Mouse (Mus musculus) heart, embryonic 12.5 days (tissue): ENCODE measurements around the gene Ccdc78. TPM values are rescaled to one million over a fixed set of nuclear protein-coding genes. Genes with fewer than 3 reads are reported as not detected.
A peak's percentile ranks its signal among the peaks of the same experiment; 100 is the strongest.
"Not testable (repeated sequence)": the region's sequence is repeated elsewhere in the genome, so short reads cannot be mapped to it uniquely, and the experiment has no call there.

ENCODE experiments used
- ATAC-seq: fragments of 200-750 bp; cut with Nextera tagmentation; 2 replicates; pipeline ENCODE4 v1.8.0; 2017; ENCODE audit warnings: moderate TSS enrichment, moderate library complexity; ENCODE audit not compliant: insufficient number of reproducible peaks, low FRiP score
- H3K27ac ChIP-seq: fragments of 300-500 bp; sonication (generic); 2 replicates; pipeline ENCODE4 v1.5.1; 2016; ENCODE audit warnings: mild to moderate bottlenecking, moderate library complexity; ENCODE audit not compliant: poor library complexity, severe bottlenecking
- H3K27me3 ChIP-seq: fragments of 300-500 bp; sonication (generic); replicated peaks from 2 replicates; pipeline ENCODE4 v1.6.1; 2016; ENCODE audit warnings: mild to moderate bottlenecking, moderate library complexity
- H3K36me3 ChIP-seq: fragments of 300-500 bp; sonication (generic); 2 replicates; pipeline ENCODE4 v1.6.1; 2016; ENCODE audit warnings: mild to moderate bottlenecking, moderate library complexity
- H3K4me1 ChIP-seq: fragments of 300-500 bp; sonication (generic); replicated peaks from 2 replicates; pipeline ENCODE4 v1.6.1; 2016; ENCODE audit warnings: mild to moderate bottlenecking
- H3K4me2 ChIP-seq: fragments of 300-500 bp; sonication (generic); 2 replicates; pipeline ENCODE4 v1.6.1; 2016; ENCODE audit warnings: mild to moderate bottlenecking, moderate library complexity
- H3K4me3 ChIP-seq: fragments of 300-500 bp; sonication (generic); 2 replicates; pipeline ENCODE4 v1.5.1; 2016; ENCODE audit warnings: mild to moderate bottlenecking
- H3K9ac ChIP-seq: fragments of 300-500 bp; sonication (generic); 2 replicates; pipeline ENCODE4 v1.6.1; 2016; ENCODE audit warnings: mild to moderate bottlenecking, moderate library complexity
- H3K9me3 ChIP-seq: fragments of 300-500 bp; sonication (generic); replicated peaks from 2 replicates; pipeline ENCODE4 v1.6.1; 2016; ENCODE audit warnings: mild to moderate bottlenecking, moderate library complexity
- WGBS: fragments of 180-500 bp; shearing (Covaris S2); methylation state at CpG from one replicate; pipeline ENCODE4 v1.1.7; 2016; 5-methylcytosine and 5-hydroxymethylcytosine counted together
- polyA plus RNA-seq: library from polyadenylated mRNA; unstranded; fragments of >200 nt; fragmentation: Nextera tagmentation; extraction: Ambion mirVana; gene quantifications from 2 replicates; pipeline ENCODE4 v1.2.1, GENCODE M21; 2016

Gene Ccdc78
- 0.37 and 0.41 TPM in 2 replicates for polyA plus RNA-seq

DNA sequence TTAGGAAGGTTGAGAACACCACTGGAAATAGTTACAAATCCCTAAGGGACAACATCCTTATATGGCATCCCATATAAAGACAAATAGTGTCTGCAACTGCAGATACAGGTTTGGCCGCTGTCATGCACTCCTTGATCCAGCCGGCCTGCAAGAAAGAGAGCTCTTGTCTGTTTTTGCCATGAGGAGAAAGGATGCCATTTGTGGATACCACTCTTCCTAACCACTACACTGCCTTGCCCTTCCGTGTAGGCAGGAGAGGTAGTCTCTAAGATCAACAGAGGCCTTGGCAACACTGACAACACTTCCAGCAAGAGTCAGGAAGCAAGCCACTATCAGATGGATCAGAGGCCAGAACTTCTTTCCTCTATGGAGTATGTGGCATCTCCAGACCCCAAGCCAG, at the start of gene Ccdc78:
Gene Ccdc78 (plus strand): TSS at position 301 of the 400 bp plus-strand sequence.
- Histone ChIP-seq H3K4me2 (peak within 1 kb of the TSS; percentile 84), H3K27me3 (no peaks in the 10 kb centered on the region), H3K9ac (peak within 1 kb of the TSS; percentile 90), H3K27ac (peak within 1 kb of the TSS; percentile 90), H3K9me3 (no peaks in the 10 kb centered on the region), H3K36me3 (peaks cover 57% of the 10 kb centered on the region), H3K4me1 (peaks cover 32% of the 10 kb centered on the region), H3K4me3 (peak within 1 kb of the TSS; percentile 75)
- ATAC-seq: no peak
- 74% methylated on average over 3 of the region's 3 CpGs for WGBS

DNA sequence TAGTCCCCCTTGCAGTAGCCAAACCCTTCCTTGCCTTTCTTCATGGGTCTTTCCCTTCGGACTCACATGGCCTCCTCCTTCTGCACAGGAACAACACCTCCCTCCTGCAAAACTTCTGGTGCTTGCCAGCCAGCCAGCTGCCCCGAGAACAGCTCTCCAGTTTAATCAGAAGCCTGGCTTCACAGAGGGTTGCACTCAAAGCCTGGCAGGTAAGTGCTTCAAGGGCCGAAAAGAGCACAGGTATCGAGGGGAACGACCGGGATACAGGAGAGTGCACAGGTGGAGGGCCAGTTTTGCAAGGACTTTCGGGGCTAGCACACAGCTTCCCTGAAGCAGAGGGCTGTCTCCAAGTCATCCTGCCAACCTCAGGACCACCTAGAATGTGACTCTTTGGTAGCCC, 47.5 kb upstream of the Ccdc78 start:
- Histone ChIP-seq H3K27ac (no peak overlapping the region), H3K36me3 (no peaks in the 10 kb centered on the region), H3K4me2 (no peak overlapping the region), H3K4me3 (no peak overlapping the region), H3K4me1 (no peaks in the 10 kb centered on the region), H3K9me3 (no peaks in the 10 kb centered on the region), H3K9ac (no peak overlapping the region), H3K27me3 (peaks cover 35% of the 10 kb centered on the region)
- ATAC-seq: no peak
- 72% methylated on average over 7 of the region's 7 CpGs for WGBS

- not testable (repeated sequence) for ATAC-seq, H3K4me1 ChIP-seq, H3K9me3 ChIP-seq, H3K4me2 ChIP-seq, H3K36me3 ChIP-seq, H3K4me3 ChIP-seq, H3K27ac ChIP-seq, H3K9ac ChIP-seq
- WGBS: 69% methylated on average over 12 of the region's 12 CpGs
- peaks cover 48% of the 10 kb centered on the region for H3K27me3 ChIP-seq
These were observed 44.9 kb upstream of the Ccdc78 start for GRCm38 (mm10) chr17:25741471-25741870.

- Histone ChIP-seq H3K4me2 (no peak overlapping the region), H3K9ac (no peak overlapping the region), H3K9me3 (no peaks in the 10 kb centered on the region), H3K27me3 (peaks cover 43% of the 10 kb centered on the region), H3K4me3 (no peak overlapping the region), H3K27ac (no peak overlapping the region), H3K4me1 (no peaks in the 10 kb centered on the region), H3K36me3 (no peaks in the 10 kb centered on the region)
- 81% methylated on average over 9 of the region's 9 CpGs for WGBS
- ATAC-seq: no peak
These were observed 42.5 kb upstream of the Ccdc78 start for GRCm38 (mm10) chr17:25743831-25744230.

- no peaks in the 10 kb centered on the region for H3K4me1 ChIP-seq
- H3K4me2 ChIP-seq: no peak overlapping the region
- peaks cover 38% of the 10 kb centered on the region for H3K27me3 ChIP-seq
- ATAC-seq: no peak
- no peak overlapping the region for H3K27ac ChIP-seq
- no peak overlapping the region for H3K4me3 ChIP-seq
- H3K9me3 ChIP-seq: no peaks in the 10 kb centered on the region
- H3K9ac ChIP-seq: no peak overlapping the region
- WGBS: 71% methylated on average over 10 of the region's 10 CpGs
- H3K36me3 ChIP-seq: no peaks in the 10 kb centered on the region
These were observed 42.1 kb upstream of the Ccdc78 start for GRCm38 (mm10) chr17:25744311-25744710.

- no peaks in the 10 kb centered on the region for H3K9me3 ChIP-seq
- H3K4me3 ChIP-seq: no peak overlapping the region
- no peak overlapping the region for H3K27ac ChIP-seq
- peaks cover 12% of the 10 kb centered on the region for H3K4me1 ChIP-seq
- peaks cover 36% of the 10 kb centered on the region for H3K27me3 ChIP-seq
- H3K9ac ChIP-seq: no peak overlapping the region
- no peaks in the 10 kb centered on the region for H3K36me3 ChIP-seq
- H3K4me2 ChIP-seq: no peak overlapping the region
- ATAC-seq: no peak
- WGBS: 82% methylated on average over 4 of the region's 4 CpGs
These were observed 38.1 kb upstream of the Ccdc78 start for GRCm38 (mm10) chr17:25748238-25748637.

DNA sequence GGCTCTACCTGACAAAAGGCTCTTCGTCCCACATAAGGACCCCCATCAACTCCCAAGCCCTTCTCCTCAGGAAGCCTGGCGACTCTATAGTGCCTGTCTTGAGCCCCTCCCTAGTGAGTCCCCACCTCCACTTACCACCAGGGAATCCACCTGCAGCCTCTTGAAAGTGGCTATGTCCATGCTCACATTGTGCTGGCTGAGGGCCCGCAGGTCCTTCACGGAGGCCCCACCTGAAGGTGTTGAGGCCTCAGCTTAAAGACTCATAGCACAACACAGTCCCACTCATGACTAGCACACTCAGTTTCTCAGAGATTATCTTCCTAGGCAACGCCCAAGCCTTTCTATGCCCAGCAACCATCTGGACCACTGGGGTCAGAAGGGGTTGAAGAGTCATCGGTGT, 37.1 kb upstream of the Ccdc78 start:
- no peak for ATAC-seq
- Histone ChIP-seq H3K27ac (no peak overlapping the region), H3K27me3 (peaks cover 38% of the 10 kb centered on the region), H3K9ac (no peak overlapping the region), H3K36me3 (no peaks in the 10 kb centered on the region), H3K4me2 (no peak overlapping the region), H3K4me1 (peaks cover 12% of the 10 kb centered on the region), H3K9me3 (no peaks in the 10 kb centered on the region), H3K4me3 (no peak overlapping the region)
- WGBS: 76% methylated on average over 6 of the region's 6 CpGs

DNA sequence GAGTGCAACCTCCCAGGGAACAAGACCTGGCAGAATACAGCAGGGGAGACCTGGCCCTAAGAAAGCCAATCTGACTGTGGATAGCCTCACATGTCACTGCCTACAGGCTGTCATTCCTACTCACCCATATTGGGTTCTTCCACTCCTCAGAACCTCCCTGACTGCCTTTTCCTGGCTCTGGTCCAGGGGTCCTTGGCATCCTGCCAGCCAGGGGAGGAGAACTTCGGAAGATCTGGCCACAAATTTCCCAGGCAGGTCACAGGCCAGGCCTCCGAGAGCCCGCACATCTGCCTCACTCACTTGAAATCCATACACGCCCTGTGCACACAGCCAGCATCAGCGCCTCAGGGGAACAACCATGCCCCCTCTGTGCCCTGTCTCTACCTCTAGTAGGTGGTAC, 34.9 kb upstream of the Ccdc78 start:
- WGBS: 46% methylated on average over 5 of the region's 5 CpGs
- no peak overlapping the region for H3K4me2 ChIP-seq
- H3K27me3 ChIP-seq: peaks cover 26% of the 10 kb centered on the region; the same call in 1 of the 2 replicates
- H3K9ac ChIP-seq: no peak overlapping the region
- no peak overlapping the region for H3K4me3 ChIP-seq
- H3K27ac ChIP-seq: no peak overlapping the region
- H3K9me3 ChIP-seq: no peaks in the 10 kb centered on the region
- H3K4me1 ChIP-seq: peaks cover 21% of the 10 kb centered on the region
- no peak for ATAC-seq
- H3K36me3 ChIP-seq: no peaks in the 10 kb centered on the region

- Histone ChIP-seq H3K9me3 (no peaks in the 10 kb centered on the region), H3K36me3 (no peaks in the 10 kb centered on the region), H3K4me3 (no peak within 1 kb of the TSS), H3K4me2 (no peak within 1 kb of the TSS), H3K27me3 (peaks cover 23% of the 10 kb centered on the region), H3K27ac (no peak within 1 kb of the TSS), H3K9ac (no peak within 1 kb of the TSS), H3K4me1 (peaks cover 27% of the 10 kb centered on the region)
- WGBS: 80% methylated on average over 9 of the region's 9 CpGs
- no peak for ATAC-seq
These were observed 32.1 kb upstream of the Ccdc78 start, which contains the start of gene Msln for GRCm38 (mm10) chr17:25754241-25754640. Msln (minus strand) TSS chr17:25754378.

DNA sequence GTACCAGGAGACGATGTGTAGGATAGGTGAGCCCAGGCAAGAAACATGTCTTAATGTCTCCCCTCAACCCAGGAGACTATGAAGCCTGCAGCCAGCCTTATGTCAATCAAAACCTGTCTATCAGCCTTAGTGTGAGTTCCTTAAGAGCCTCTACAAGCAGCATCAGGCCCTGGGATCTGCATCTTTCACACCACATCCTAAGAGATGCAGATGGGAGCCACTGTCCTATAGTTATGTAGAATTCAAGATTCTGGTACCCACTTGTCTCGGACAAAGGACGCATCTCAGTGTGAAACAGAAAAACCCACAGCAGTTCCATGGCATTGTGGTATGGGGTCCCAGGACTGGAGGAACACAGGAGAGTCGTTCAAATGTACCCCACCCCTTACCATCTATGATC, 31.3 kb upstream of the Ccdc78 start:
- H3K9ac ChIP-seq: no peak overlapping the region
- H3K27me3 ChIP-seq: peaks cover 24% of the 10 kb centered on the region
- ATAC-seq: no peak
- peaks cover 27% of the 10 kb centered on the region for H3K4me1 ChIP-seq
- no peak overlapping the region for H3K4me3 ChIP-seq
- H3K27ac ChIP-seq: no peak overlapping the region
- no peaks in the 10 kb centered on the region for H3K9me3 ChIP-seq
- no peaks in the 10 kb centered on the region for H3K36me3 ChIP-seq
- WGBS: 81% methylated on average over 4 of the region's 4 CpGs
- H3K4me2 ChIP-seq: no peak overlapping the region

DNA sequence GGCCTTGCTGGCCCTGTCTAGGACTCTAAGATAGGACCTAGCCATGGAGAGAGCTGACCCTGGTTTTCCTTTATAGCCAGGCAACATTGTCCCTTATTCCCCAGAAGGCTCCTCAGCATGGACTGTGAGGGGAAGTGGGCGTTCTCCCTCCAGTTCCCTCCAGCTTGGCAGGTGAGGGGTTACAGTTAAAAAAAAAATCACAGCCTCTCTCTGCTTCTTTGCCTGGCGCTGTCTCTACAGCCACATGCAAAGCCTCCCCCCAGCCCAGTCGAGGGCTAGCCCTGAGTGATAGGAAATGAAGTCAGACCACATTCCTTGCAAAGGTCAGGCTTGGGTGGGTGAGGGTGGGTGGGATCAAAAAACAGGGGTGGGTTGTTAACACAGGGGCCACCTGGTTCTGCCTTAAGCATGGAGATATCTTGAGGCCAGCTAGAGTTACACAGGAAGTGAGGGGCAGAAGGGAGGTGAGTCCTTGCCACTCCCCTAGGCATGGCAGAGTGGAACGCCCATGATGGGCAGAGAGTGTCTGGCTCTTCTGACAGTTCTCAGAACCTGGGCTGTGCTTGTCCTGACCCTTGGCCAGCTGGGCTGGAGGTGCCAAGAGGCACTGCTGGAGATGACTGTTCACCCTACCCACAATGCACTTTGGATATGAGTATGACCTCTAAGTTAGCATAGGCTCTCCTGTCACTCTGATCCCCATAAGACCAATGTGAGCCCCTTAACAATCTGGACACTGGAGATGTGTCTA, 30.6 kb upstream of the Ccdc78 start:
- H3K27ac ChIP-seq: no peak overlapping the region

More for the DNA sequence above, 30.6 kb upstream of the Ccdc78 start:
- Histone ChIP-seq H3K4me1 (peaks cover 27% of the 10 kb centered on the region), H3K4me2 (no peak overlapping the region), H3K9me3 (no peaks in the 10 kb centered on the region), H3K27me3 (peaks cover 24% of the 10 kb centered on the region), H3K36me3 (no peaks in the 10 kb centered on the region), H3K9ac (no peak overlapping the region), H3K4me3 (no peak overlapping the region)
- 27% methylated on average over 4 of the region's 4 CpGs for WGBS
- ATAC-seq: peak; percentile 54; the same call in 1 of the 2 replicates
